Mouse (Mus musculus): ENCODE measurements around the gene Xrcc3. TPM values are rescaled to one million over a fixed set of nuclear protein-coding genes. Genes with fewer than 3 reads are reported as not detected.
A peak's percentile ranks its signal among the peaks of the same experiment; 100 is the strongest.

The Xrcc3 gene
- polyA plus RNA-seq, 1 experiment = 3.6 TPM

DNA sequence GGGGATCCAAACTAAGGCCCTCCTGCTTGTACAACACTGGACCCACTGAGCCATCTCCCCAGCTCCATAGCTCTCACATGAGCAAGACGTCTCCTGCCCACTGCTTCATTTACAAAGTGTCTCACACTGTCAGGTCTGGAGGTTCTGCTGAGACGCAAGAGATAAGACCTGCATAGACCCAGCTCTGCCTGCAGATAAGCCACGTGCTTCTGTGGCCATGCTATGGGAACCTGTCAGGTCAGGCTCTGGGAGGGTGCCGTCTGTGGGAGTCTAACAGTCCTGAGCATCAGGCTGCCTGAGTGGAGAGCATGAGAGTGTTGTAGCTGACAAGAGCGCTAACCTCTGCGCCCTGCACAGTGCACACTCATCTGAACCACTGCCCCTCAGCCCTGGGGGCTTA, 26.7 kb downstream of the Xrcc3 start:
- Histone ChIP-seq H3K4me3 (ENCODE audit: insufficient read depth, low read length) (no peak overlapping the region), H3K27ac (ENCODE audit: insufficient read depth, low read depth, low read length) (no peak overlapping the region), H3K4me1 (ENCODE audit: control insufficient read depth, insufficient read depth, low read length) (no peaks in the 10 kb centered on the region)
- TF ChIP-seq CTCF (IDR thresholded peaks at IDR 0.05; ENCODE audit: low read depth, low read length) = no peak
- no peak for TF ChIP-seq POLR2A (IDR thresholded peaks at IDR 0.05; ENCODE audit: borderline replicate concordance, low read depth, low read length)

DNA sequence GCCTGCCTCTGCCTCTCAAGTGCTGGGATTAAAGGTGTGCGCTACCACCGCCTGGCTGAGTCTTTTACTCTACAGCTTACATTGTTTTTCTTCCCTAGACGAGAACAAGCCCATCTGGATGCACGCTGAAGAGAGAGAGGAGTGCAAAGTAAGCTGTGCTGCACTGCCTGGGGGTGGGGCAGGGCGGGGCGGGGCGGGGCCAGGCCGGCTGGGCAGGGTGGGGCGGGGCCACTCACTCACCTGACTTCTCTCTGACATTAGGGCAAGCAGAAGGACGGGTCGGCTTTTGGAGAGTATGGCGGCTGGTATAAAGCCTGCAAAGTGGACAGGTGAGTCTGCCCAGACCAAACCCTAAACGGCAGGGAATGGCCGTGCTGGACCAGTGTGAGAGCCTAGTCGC, 28.5 kb downstream of the Xrcc3 start:
- H3K4me3 ChIP-seq (ENCODE audit: insufficient read depth, low read length) = no peak overlapping the region
- no peak overlapping the region for H3K27ac ChIP-seq (ENCODE audit: insufficient read depth, low read depth, low read length)
- H3K4me1 ChIP-seq (ENCODE audit: control insufficient read depth, insufficient read depth, low read length) = no peaks in the 10 kb centered on the region
- TF ChIP-seq CTCF (IDR thresholded peaks at IDR 0.05; ENCODE audit: low read depth, low read length) = no peak
- no peak for TF ChIP-seq POLR2A (IDR thresholded peaks at IDR 0.05; ENCODE audit: borderline replicate concordance, low read depth, low read length)

DNA sequence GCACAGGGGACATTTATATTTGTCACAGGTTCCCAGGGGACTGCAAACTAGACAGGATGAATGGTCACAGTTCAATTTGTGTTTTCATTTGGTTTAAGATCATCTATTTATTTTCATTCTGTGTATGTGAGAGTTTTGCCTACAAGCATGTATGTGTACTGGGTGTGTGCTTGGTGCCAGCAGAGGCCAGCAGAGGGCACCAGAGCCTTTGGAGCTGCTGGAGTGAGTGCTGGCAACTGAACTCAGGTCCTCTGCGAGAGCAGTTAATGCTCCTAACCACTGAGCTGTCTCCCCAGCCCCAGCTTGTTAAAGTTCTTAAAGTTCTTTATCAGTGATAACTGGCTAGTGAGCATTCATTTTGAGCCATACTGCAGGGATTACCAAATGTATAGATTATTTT, 34.1 kb downstream of the Xrcc3 start:
- TF ChIP-seq POLR2A (IDR thresholded peaks at IDR 0.05; ENCODE audit: borderline replicate concordance, low read depth, low read length) (no peak), CTCF (IDR thresholded peaks at IDR 0.05; ENCODE audit: low read depth, low read length) (0 out of 2 replicates have a peak, but pooled peaks have one; percentile 7)
- H3K27ac ChIP-seq (ENCODE audit: insufficient read depth, low read depth, low read length) = no peak overlapping the region

DNA sequence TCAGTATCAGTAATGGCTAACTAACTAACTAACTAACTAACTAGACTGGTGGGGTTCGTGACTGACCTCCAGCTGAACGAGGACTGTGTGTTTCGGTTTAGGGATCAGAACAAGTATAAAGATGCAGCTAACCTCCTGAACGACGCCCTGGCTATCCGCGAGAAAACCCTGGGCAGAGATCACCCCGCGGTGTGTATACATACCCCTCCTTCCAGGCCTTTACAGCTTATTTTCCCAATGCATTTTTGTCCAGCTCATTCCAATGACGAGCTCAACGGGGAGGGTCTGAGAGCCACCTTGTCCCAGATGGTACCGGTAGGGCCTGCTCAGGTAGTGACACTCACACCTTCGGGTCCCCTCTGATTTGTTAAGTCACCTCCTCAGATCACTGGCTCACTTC, 35.8 kb downstream of the Xrcc3 start:
- TF ChIP-seq POLR2A (IDR thresholded peaks at IDR 0.05; ENCODE audit: borderline replicate concordance, low read depth, low read length) (no peak), CTCF (IDR thresholded peaks at IDR 0.05; ENCODE audit: low read depth, low read length) (no peak)
- H3K27ac ChIP-seq (ENCODE audit: insufficient read depth, low read depth, low read length) = no peak overlapping the region

More for the DNA sequence above, 34.1 kb downstream of the Xrcc3 start:
- no peak overlapping the region for H3K4me3 ChIP-seq (ENCODE audit: insufficient read depth, low read length)
- H3K4me1 ChIP-seq (ENCODE audit: control insufficient read depth, insufficient read depth, low read length) = no peaks in the 10 kb centered on the region

DNA sequence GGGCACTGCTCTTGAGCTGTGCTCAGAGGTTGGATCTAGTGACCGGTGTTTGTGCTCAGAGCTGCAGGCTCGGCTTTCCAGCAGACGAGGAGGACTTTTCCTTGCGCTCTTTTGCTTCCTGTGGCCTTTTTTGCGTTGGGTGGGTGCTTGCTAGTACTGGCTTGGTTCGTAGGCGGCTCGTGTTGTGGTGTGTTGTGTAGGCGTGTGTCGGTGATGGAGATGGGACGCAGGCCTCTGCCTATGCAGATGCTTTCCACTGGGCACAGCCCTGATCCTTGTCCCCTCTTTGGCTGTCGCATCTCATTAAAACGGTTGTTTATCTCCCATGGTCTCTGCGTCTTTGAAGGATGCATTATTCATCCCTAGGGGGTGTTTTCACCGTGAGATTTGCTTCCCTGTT, 38.8 kb downstream of the Xrcc3 start:
- TF ChIP-seq POLR2A (IDR thresholded peaks at IDR 0.05; ENCODE audit: borderline replicate concordance, low read depth, low read length) (no peak), CTCF (IDR thresholded peaks at IDR 0.05; ENCODE audit: low read depth, low read length) (no peak)
- Histone ChIP-seq H3K4me3 (ENCODE audit: insufficient read depth, low read length) (no peak overlapping the region), H3K27ac (ENCODE audit: insufficient read depth, low read depth, low read length) (no peak overlapping the region), H3K4me1 (ENCODE audit: control insufficient read depth, insufficient read depth, low read length) (no peaks in the 10 kb centered on the region)

More for the DNA sequence above, 35.8 kb downstream of the Xrcc3 start:
- H3K4me1 ChIP-seq (ENCODE audit: control insufficient read depth, insufficient read depth, low read length) = no peaks in the 10 kb centered on the region
- H3K4me3 ChIP-seq (ENCODE audit: insufficient read depth, low read length) = no peak overlapping the region

DNA sequence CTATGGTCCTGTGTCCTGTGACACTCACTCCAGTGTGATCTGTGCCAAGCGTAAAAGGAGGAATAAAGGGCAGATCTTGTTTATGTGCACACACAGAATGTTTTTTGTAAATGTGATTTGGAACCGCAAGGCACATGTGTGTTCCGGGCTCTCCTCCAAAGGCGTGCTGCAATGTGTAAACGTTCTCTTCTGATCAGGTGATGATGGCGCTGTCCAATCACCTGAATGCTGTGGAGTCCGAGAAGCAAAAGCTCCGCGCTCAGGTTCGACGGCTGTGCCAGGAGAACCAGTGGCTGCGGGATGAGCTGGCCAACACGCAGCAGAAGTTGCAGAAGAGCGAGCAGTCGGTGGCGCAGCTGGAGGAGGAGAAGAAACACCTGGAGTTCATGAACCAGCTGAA, 39.5 kb downstream of the Xrcc3 start:
- Histone ChIP-seq H3K27ac (ENCODE audit: insufficient read depth, low read depth, low read length) (no peak overlapping the region), H3K4me3 (ENCODE audit: insufficient read depth, low read length) (no peak overlapping the region)
- TF ChIP-seq CTCF (IDR thresholded peaks at IDR 0.05; ENCODE audit: low read depth, low read length) (no peak), POLR2A (IDR thresholded peaks at IDR 0.05; ENCODE audit: borderline replicate concordance, low read depth, low read length) (no peak)

DNA sequence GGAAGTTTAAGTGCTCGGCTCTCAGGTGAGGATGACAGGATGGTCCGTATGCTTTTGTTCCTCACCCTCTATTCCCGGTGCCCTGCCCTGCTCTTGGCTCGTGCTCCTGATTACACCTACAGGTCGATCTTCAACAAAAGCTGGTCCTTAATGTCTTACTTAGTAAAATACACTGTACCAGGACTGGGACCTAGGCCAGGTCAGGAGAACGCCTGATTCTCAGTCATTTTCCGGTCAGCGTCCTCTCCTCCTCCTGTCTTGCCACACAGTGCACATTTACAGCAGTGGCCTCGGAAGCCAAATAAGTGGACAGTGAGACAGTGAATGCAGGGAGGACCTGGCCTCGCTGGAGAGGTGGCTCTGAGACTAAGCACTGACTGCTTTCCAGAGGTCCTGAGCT, 43.0 kb downstream of the Xrcc3 start:
- no peak for TF ChIP-seq POLR2A (IDR thresholded peaks at IDR 0.05; ENCODE audit: borderline replicate concordance, low read depth, low read length)
- TF ChIP-seq CTCF (IDR thresholded peaks at IDR 0.05; ENCODE audit: low read depth, low read length) = no peak
- H3K4me3 ChIP-seq (ENCODE audit: insufficient read depth, low read length) = no peak overlapping the region
- peaks cover 10% of the 10 kb centered on the region; the same call in 1 of the 2 replicates for H3K4me1 ChIP-seq (ENCODE audit: control insufficient read depth, insufficient read depth, low read length)
- H3K27ac ChIP-seq (ENCODE audit: insufficient read depth, low read depth, low read length) = no peak overlapping the region

More for the DNA sequence above, 39.5 kb downstream of the Xrcc3 start:
- H3K4me1 ChIP-seq (ENCODE audit: control insufficient read depth, insufficient read depth, low read length) = no peaks in the 10 kb centered on the region

DNA sequence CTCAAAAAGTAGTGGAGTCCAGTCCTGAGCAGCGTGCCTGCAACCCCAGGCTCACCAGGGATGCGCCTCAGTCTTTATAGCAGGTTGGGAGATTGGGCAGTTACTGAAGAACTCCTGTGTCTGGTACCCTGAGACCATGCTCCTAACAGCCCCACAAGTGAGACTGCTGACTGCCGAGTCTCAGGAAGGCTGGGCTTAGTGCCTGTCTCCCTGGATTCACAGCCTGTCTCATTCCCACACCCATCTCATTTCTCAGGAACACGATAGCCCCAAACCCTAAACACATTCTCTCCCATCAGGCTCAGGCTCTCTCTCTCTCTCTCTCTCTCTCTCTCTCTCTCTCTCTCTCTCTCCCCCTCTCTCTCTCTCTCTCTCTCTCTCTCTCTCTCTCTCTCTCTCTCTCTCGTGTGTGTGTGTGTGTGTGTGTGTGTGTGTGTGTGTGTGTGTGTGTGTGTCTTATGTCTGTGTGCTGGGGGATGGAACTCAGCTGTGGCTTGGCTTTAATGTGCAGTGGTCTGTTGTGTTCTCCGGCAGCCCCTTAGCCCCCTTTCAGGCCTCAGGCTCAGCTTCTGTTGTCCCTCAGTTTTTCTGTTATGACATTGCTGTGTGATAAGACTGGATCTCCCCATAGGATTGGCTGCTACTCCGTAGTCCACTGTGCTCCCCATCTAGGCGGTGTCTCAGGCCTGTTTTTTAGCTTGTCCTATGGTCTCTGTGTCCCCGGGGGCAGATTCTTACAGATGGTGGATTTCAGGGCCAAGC, 43.7 kb downstream of the Xrcc3 start:
- Histone ChIP-seq H3K27ac (ENCODE audit: insufficient read depth, low read depth, low read length) (no peak overlapping the region), H3K4me1 (ENCODE audit: control insufficient read depth, insufficient read depth, low read length) (peaks cover 10% of the 10 kb centered on the region; the same call in 1 of the 2 replicates), H3K4me3 (ENCODE audit: insufficient read depth, low read length) (no peak overlapping the region)
- no peak for TF ChIP-seq POLR2A (IDR thresholded peaks at IDR 0.05; ENCODE audit: borderline replicate concordance, low read depth, low read length)
- no peak for TF ChIP-seq CTCF (IDR thresholded peaks at IDR 0.05; ENCODE audit: low read depth, low read length)

DNA sequence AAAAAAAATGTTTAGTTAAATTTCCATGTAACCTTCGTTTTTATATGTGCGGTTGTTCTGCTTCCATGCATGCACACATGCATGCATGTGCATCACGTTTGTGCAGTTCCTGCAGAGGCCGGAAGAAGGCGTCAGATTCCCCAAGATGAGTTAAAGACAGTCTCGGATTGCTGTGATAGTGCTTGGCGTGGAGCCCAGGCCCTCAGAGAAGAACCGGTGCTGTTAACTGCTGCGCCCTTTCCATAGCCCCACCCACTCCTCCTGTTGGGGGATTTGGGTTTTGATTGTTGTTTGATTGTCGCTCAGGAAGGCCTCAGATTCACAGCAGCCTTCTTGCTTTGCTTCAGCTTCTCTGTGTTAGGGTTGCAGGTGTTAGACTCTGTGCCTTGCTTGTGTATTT, 44.4 kb downstream of the Xrcc3 start:
- no peak overlapping the region for H3K4me3 ChIP-seq (ENCODE audit: insufficient read depth, low read length)
- H3K4me1 ChIP-seq (ENCODE audit: control insufficient read depth, insufficient read depth, low read length) = peaks cover 10% of the 10 kb centered on the region; the same call in 1 of the 2 replicates
- H3K27ac ChIP-seq (ENCODE audit: insufficient read depth, low read depth, low read length) = no peak overlapping the region
- TF ChIP-seq POLR2A (IDR thresholded peaks at IDR 0.05; ENCODE audit: borderline replicate concordance, low read depth, low read length) (no peak), CTCF (IDR thresholded peaks at IDR 0.05; ENCODE audit: low read depth, low read length) (no peak)

DNA sequence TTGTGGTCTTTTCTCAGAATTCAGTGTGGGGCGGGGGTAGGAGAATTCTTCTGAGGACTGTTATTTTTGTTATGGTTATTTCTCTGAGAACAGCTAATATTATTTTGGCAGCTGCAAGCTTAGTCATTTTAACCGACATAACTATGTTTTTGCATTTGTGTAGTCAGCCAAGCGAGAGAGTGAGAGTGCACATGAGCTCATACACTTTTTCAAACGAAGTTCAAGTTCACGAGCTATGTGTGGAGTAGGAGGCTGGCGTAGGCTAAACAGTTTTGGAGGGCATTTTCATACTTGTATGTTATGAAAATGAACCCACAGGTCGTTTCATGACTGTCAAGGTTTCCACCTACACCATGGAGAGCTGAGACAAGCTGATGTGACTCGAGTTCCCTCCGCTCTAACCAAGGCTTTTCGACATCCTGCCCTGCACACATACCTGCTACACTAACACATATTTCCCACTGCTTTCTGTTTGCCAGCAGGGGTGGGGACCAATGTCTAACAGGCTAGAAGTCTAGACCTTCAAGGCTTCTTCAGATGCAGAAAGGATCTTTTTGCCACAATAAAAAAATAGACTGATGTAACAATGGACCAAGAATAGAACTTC, 45.2 kb downstream of the Xrcc3 start:
- Histone ChIP-seq H3K4me3 (ENCODE audit: insufficient read depth, low read length) (no peak overlapping the region), H3K27ac (ENCODE audit: insufficient read depth, low read depth, low read length) (no peak overlapping the region), H3K4me1 (ENCODE audit: control insufficient read depth, insufficient read depth, low read length) (peaks cover 10% of the 10 kb centered on the region; the same call in 1 of the 2 replicates)
- TF ChIP-seq POLR2A (IDR thresholded peaks at IDR 0.05; ENCODE audit: borderline replicate concordance, low read depth, low read length) (no peak), CTCF (IDR thresholded peaks at IDR 0.05; ENCODE audit: low read depth, low read length) (no peak)
